Mouse (Mus musculus) brain, embryonic 14.5 days (tissue): ENCODE results near the gene Clcn6.

Experiments used
- CTCF ChIP-seq: fragments of 200-500 bp; IDR thresholded peaks from 2 replicates; pipeline ENCODE4 v1.5.1; 2012; ENCODE audit warnings: inconsistent platforms, mild to moderate bottlenecking, moderate library complexity, borderline replicate concordance; ENCODE audit not compliant: insufficient read depth, insufficient read length; ENCODE audit errors: extremely low read depth
- POLR2A ChIP-seq: fragments of 200-500 bp; IDR thresholded peaks from 2 replicates; pipeline ENCODE4 v1.6.1; 2012; ENCODE audit warnings: mild to moderate bottlenecking, inconsistent platforms, borderline replicate concordance; ENCODE audit not compliant: poor library complexity, insufficient read depth, insufficient read length, severe bottlenecking; ENCODE audit errors: extremely low read depth

DNA sequence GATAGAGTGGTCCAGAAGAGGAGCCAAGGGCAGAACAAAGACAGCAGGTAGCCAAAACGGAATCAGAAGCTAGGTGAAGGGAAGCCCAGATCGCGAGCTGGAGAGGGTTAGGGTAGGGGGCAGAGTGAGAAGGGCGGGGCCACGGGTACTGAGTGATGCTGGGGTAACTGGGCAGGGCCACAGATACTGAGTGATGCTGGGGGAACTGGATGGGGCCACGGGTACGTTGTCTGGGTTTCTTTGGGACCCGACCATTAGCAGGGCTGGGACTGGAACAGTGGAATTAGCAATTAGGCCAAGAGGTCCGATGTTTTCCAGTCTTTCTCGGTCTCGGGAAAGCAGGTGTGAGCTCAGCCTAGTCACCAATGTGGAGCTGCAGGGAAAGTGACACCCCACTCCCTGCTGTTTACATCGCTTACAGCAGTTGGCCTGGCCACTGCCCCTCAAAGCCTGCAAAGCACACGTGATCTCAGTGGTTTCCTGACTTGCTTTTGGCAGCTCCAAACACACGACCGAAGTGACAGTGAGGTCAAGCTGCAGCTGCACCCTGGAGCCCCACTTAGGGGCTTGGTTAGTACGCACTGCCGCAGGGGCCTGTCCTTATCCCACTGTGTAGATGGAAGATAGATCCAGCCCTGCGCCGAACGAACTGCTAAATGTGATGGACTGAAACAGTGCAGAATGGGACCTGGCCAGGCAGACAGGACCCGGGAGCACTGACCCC, 44.7 kb upstream of the Clcn6 start:
- TF ChIP-seq CTCF: no peak
- no peak for TF ChIP-seq POLR2A
